Mouse (Mus musculus) hindbrain, embryonic 12.5 days (tissue): ENCODE results near the gene Imp4. TPM values are rescaled to one million over a fixed set of nuclear protein-coding genes. Genes with fewer than 3 reads are reported as not detected.

Experiments used
- ATAC-seq: fragments of 200-750 bp; cut with Nextera tagmentation; 2 replicates; pipeline ENCODE4 v1.8.0; 2017; ENCODE audit warnings: moderate TSS enrichment; ENCODE audit not compliant: low FRiP score
- H3K27ac ChIP-seq: fragments of 300-500 bp; sonication (generic); 2 replicates; pipeline ENCODE4 v1.5.1; 2016; ENCODE audit warnings: mild to moderate bottlenecking
- H3K27me3 ChIP-seq: fragments of 300-500 bp; sonication (generic); 2 replicates; pipeline ENCODE4 v1.6.1; 2016; ENCODE audit warnings: mild to moderate bottlenecking
- H3K36me3 ChIP-seq: fragments of 300-500 bp; sonication (generic); 2 replicates; pipeline ENCODE4 v1.6.1; 2016; ENCODE audit warnings: mild to moderate bottlenecking
- H3K4me1 ChIP-seq: fragments of 300-500 bp; sonication (generic); 2 replicates; pipeline ENCODE4 v1.6.1; 2016
- H3K4me2 ChIP-seq: fragments of 300-500 bp; sonication (generic); replicated peaks from 2 replicates; pipeline ENCODE4 v1.6.1; 2016; ENCODE audit warnings: mild to moderate bottlenecking
- H3K4me3 ChIP-seq: fragments of 300-500 bp; sonication (generic); 2 replicates; pipeline ENCODE4 v1.5.1; 2016; ENCODE audit warnings: mild to moderate bottlenecking
- H3K9ac ChIP-seq: fragments of 300-500 bp; sonication (generic); 2 replicates; pipeline ENCODE4 v1.6.1; 2016; ENCODE audit warnings: mild to moderate bottlenecking, moderate library complexity
- H3K9me3 ChIP-seq: fragments of 300-500 bp; sonication (generic); replicated peaks from 2 replicates; pipeline ENCODE4 v1.6.1; 2016; ENCODE audit warnings: mild to moderate bottlenecking
- WGBS: fragments of 180-500 bp; shearing (Covaris S2); methylation state at CpG from one replicate; pipeline ENCODE4 v1.1.7; 2016; 5-methylcytosine and 5-hydroxymethylcytosine counted together
- polyA plus RNA-seq: library from polyadenylated mRNA; unstranded; fragments of >200 nt; fragmentation: Nextera tagmentation; extraction: Ambion mirVana; gene quantifications from 2 replicates; pipeline ENCODE4 v1.2.1, GENCODE M21; 2016

Imp4 gene
- 69.7 and 70.1 TPM in 2 replicates for polyA plus RNA-seq

GRCm38 (mm10) chr1:34439215-34439960 is at the start of gene Imp4, which contains the start of gene Ccdc115:
Imp4 (plus strand) TSS chr1:34439851.
Ccdc115 (minus strand) TSS chr1:34439672.
- Histone ChIP-seq H3K36me3 (peaks cover 29% of the 10 kb centered on the region), H3K27me3 (no peaks in the 10 kb centered on the region), H3K4me1 (peaks cover 18% of the 10 kb centered on the region), H3K27ac (peak within 1 kb of the TSS; percentile 70), H3K4me3 (peak within 1 kb of the TSS; percentile 69), H3K4me2 (peak within 1 kb of the TSS; percentile 72), H3K9ac (peak within 1 kb of the TSS; percentile 58), H3K9me3 (no peaks in the 10 kb centered on the region)
- ATAC-seq = peak; percentile 97
- under 1% methylated on average over 48 of the region's 48 CpGs for WGBS

- Histone ChIP-seq H3K9ac (no peak overlapping the region), H3K27ac (no peak overlapping the region), H3K4me1 (peaks cover 8% of the 10 kb centered on the region; the same call in 1 of the 2 replicates), H3K4me3 (no peak overlapping the region), H3K9me3 (no peaks in the 10 kb centered on the region), H3K36me3 (no peaks in the 10 kb centered on the region), H3K4me2 (no peak overlapping the region), H3K27me3 (no peaks in the 10 kb centered on the region)
- 90% methylated on average over 4 of the region's 4 CpGs for WGBS
- ATAC-seq = no peak
Observed at GRCm38 (mm10) chr1:34396321-34396720, 43.3 kb upstream of the Imp4 start.

- no peaks in the 10 kb centered on the region for H3K9me3 ChIP-seq
- no peak overlapping the region for H3K4me3 ChIP-seq
- peaks cover 8% of the 10 kb centered on the region; the same call in 1 of the 2 replicates for H3K4me1 ChIP-seq
- peak; percentile 68; the same call in 1 of the 2 replicates for ATAC-seq
- H3K27me3 ChIP-seq = no peaks in the 10 kb centered on the region
- WGBS = 39% methylated on average over 11 of the region's 11 CpGs
- no peaks in the 10 kb centered on the region for H3K36me3 ChIP-seq
- H3K4me2 ChIP-seq = no peak overlapping the region
- no peak overlapping the region for H3K9ac ChIP-seq
- peak overlapping the region; percentile 44; the same call in 1 of the 2 replicates for H3K27ac ChIP-seq
Observed at GRCm38 (mm10) chr1:34399182-34399953, 40.3 kb upstream of the Imp4 start.

GRCm38 (mm10) chr1:34428466-34428865 is 11.2 kb upstream of the Imp4 start:
- peaks cover 19% of the 10 kb centered on the region for H3K36me3 ChIP-seq
- H3K9ac ChIP-seq = no peak overlapping the region
- no peaks in the 10 kb centered on the region for H3K27me3 ChIP-seq
- H3K9me3 ChIP-seq = peaks cover 39% of the 10 kb centered on the region
- H3K4me1 ChIP-seq = peaks cover 4% of the 10 kb centered on the region; the same call in 1 of the 2 replicates
- no peak overlapping the region for H3K27ac ChIP-seq
- WGBS = 96% methylated on average over 2 of the region's 2 CpGs
- ATAC-seq = no peak
- H3K4me3 ChIP-seq = no peak overlapping the region
- no peak overlapping the region for H3K4me2 ChIP-seq

GRCm38 (mm10) chr1:34429281-34429680 is 10.4 kb upstream of the Imp4 start:
- no peak for ATAC-seq
- Histone ChIP-seq H3K27me3 (no peaks in the 10 kb centered on the region), H3K4me2 (no peak overlapping the region), H3K4me3 (no peak overlapping the region), H3K36me3 (peaks cover 19% of the 10 kb centered on the region), H3K9ac (no peak overlapping the region), H3K9me3 (peaks cover 39% of the 10 kb centered on the region), H3K27ac (no peak overlapping the region), H3K4me1 (peaks cover 11% of the 10 kb centered on the region)
- 94% methylated on average over 4 of the region's 4 CpGs for WGBS

- Histone ChIP-seq H3K4me2 (no peak overlapping the region), H3K27me3 (no peaks in the 10 kb centered on the region), H3K27ac (no peak overlapping the region), H3K4me3 (no peak overlapping the region), H3K36me3 (peaks cover 19% of the 10 kb centered on the region), H3K4me1 (peaks cover 11% of the 10 kb centered on the region), H3K9me3 (peaks cover 39% of the 10 kb centered on the region), H3K9ac (no peak overlapping the region)
- no peak for ATAC-seq
- 98% methylated on average over 3 of the region's 3 CpGs for WGBS
Observed at GRCm38 (mm10) chr1:34430981-34431380, 8.7 kb upstream of the Imp4 start.

GRCm38 (mm10) chr1:34431431-34431830 is 8.2 kb upstream of the Imp4 start:
- Histone ChIP-seq H3K4me1 (peaks cover 11% of the 10 kb centered on the region), H3K9ac (no peak overlapping the region), H3K4me2 (no peak overlapping the region), H3K27me3 (no peaks in the 10 kb centered on the region), H3K27ac (no peak overlapping the region), H3K36me3 (peaks cover 19% of the 10 kb centered on the region), H3K4me3 (no peak overlapping the region), H3K9me3 (peaks cover 39% of the 10 kb centered on the region)
- WGBS = 98% methylated on average over 9 of the region's 9 CpGs
- no peak for ATAC-seq

GRCm38 (mm10) chr1:34432411-34432775 is 7.3 kb upstream of the Imp4 start:
- no peak for ATAC-seq

GRCm38 (mm10) chr1:34432776-34433481 is 6.7 kb upstream of the Imp4 start:
- peak overlapping the region; percentile 68 for H3K9ac ChIP-seq
- 3% methylated on average over 35 of the region's 35 CpGs for WGBS
- ATAC-seq = peak; percentile 30

More at GRCm38 (mm10) chr1:34432411-34432775, 7.3 kb upstream of the Imp4 start:
- peak overlapping the region; percentile 46 for H3K4me3 ChIP-seq
- H3K36me3 ChIP-seq = peaks cover 27% of the 10 kb centered on the region
- H3K4me2 ChIP-seq = peak overlapping the region; percentile 69
- peak overlapping the region; percentile 68 for H3K9ac ChIP-seq
- H3K27me3 ChIP-seq = no peaks in the 10 kb centered on the region
- H3K27ac ChIP-seq = peak overlapping the region; percentile 79
- H3K4me1 ChIP-seq = peaks cover 11% of the 10 kb centered on the region
- peaks cover 35% of the 10 kb centered on the region for H3K9me3 ChIP-seq
- 30% methylated on average over 13 of the region's 13 CpGs for WGBS

GRCm38 (mm10) chr1:34433891-34434521 is 5.6 kb upstream of the Imp4 start:
- no peaks in the 10 kb centered on the region for H3K27me3 ChIP-seq
- H3K36me3 ChIP-seq = peaks cover 27% of the 10 kb centered on the region
- peaks cover 29% of the 10 kb centered on the region for H3K9me3 ChIP-seq
- peak overlapping the region; percentile 67 for H3K27ac ChIP-seq
- no peak for ATAC-seq
- H3K4me2 ChIP-seq = peak overlapping the region; percentile 69
- H3K4me1 ChIP-seq = peaks cover 15% of the 10 kb centered on the region
- H3K9ac ChIP-seq = 0 out of 2 replicates have a peak overlapping the region, but pooled peaks have one; percentile 3
- 7% methylated on average over 19 of the region's 19 CpGs for WGBS
- peak overlapping the region; percentile 55 for H3K4me3 ChIP-seq

More at GRCm38 (mm10) chr1:34432776-34433481, 6.7 kb upstream of the Imp4 start:
- H3K4me3 ChIP-seq = peak overlapping the region; percentile 46
- no peaks in the 10 kb centered on the region for H3K27me3 ChIP-seq
- H3K36me3 ChIP-seq = peaks cover 27% of the 10 kb centered on the region
- H3K9me3 ChIP-seq = peaks cover 32% of the 10 kb centered on the region
- H3K4me2 ChIP-seq = peak overlapping the region; percentile 69
- peaks cover 11% of the 10 kb centered on the region for H3K4me1 ChIP-seq
- H3K27ac ChIP-seq = peak overlapping the region; percentile 79

GRCm38 (mm10) chr1:34434660-34435160 is 4.9 kb upstream of the Imp4 start:
- H3K36me3 ChIP-seq = peaks cover 21% of the 10 kb centered on the region
- H3K4me1 ChIP-seq = peaks cover 15% of the 10 kb centered on the region
- peak; percentile 15 for ATAC-seq
- H3K4me2 ChIP-seq = peak overlapping the region; percentile 69
- H3K9me3 ChIP-seq = peaks cover 22% of the 10 kb centered on the region
- under 1% methylated on average over 30 of the region's 30 CpGs for WGBS
- H3K27ac ChIP-seq = peak overlapping the region; percentile 89
- no peaks in the 10 kb centered on the region for H3K27me3 ChIP-seq
- H3K9ac ChIP-seq = peak overlapping the region; percentile 68
- H3K4me3 ChIP-seq = peak overlapping the region; percentile 55
